Mouse (Mus musculus) forebrain, embryonic 15.5 days (tissue): Measurements from ENCODE around the gene Zbtb16. TPM values are rescaled to one million over a fixed set of nuclear protein-coding genes. Genes with fewer than 3 reads are reported as not detected.

Source experiments
- ATAC-seq: fragments of 200-750 bp; cut with Nextera tagmentation; replicated peaks from 2 replicates; pipeline ENCODE4 v1.8.0; 2017; ENCODE audit warnings: mild to moderate bottlenecking, moderate TSS enrichment, moderate library complexity
- H3K27ac ChIP-seq: fragments of 300-500 bp; sonication (generic); replicated peaks from 2 replicates; pipeline ENCODE4 v1.5.1; 2015; ENCODE audit warnings: mild to moderate bottlenecking, inconsistent platforms
- H3K27me3 ChIP-seq: fragments of 300-500 bp; sonication (generic); 2 replicates; pipeline ENCODE4 v1.6.1; 2015; ENCODE audit warnings: inconsistent platforms
- H3K36me3 ChIP-seq: fragments of 300-500 bp; sonication (generic); 2 replicates; pipeline ENCODE4 v1.6.1; 2015; ENCODE audit warnings: mild to moderate bottlenecking, inconsistent platforms
- H3K4me1 ChIP-seq: fragments of 300-500 bp; sonication (generic); 2 replicates; pipeline ENCODE4 v1.6.1; 2015; ENCODE audit warnings: inconsistent platforms
- H3K4me2 ChIP-seq: fragments of 300-500 bp; sonication (generic); replicated peaks from 2 replicates; pipeline ENCODE4 v1.6.1; 2015; ENCODE audit warnings: mild to moderate bottlenecking, inconsistent platforms
- H3K4me3 ChIP-seq: fragments of 300-500 bp; sonication (generic); 2 replicates; pipeline ENCODE4 v1.5.1; 2015; ENCODE audit warnings: mild to moderate bottlenecking, inconsistent platforms
- H3K9ac ChIP-seq: fragments of 300-500 bp; sonication (generic); replicated peaks from 2 replicates; pipeline ENCODE4 v1.6.1; 2015; ENCODE audit warnings: mild to moderate bottlenecking, inconsistent platforms
- H3K9me3 ChIP-seq: fragments of 300-500 bp; sonication (generic); 2 replicates; pipeline ENCODE4 v1.6.1; 2016; ENCODE audit warnings: inconsistent platforms
- WGBS: fragments of 180-500 bp; shearing (Covaris S2); methylation state at CpG from one replicate; pipeline ENCODE4 v1.1.7; 2015; ENCODE audit warnings: mixed read lengths; 5-methylcytosine and 5-hydroxymethylcytosine counted together
- polyA plus RNA-seq: library from polyadenylated mRNA; unstranded; fragments of >200 nt; fragmentation: Nextera tagmentation; extraction: Ambion mirVana; gene quantifications from 2 replicates; pipeline ENCODE4 v1.2.1, GENCODE M21; 2015

Zbtb16 gene
- 5.2 and 5.7 TPM in 2 replicates for polyA plus RNA-seq

GRCm38 (mm10) chr9:48835631-48836565 lies at the start of gene Zbtb16:
Zbtb16 (minus strand) TSS chr9:48836222.
- Histone ChIP-seq H3K27me3 (peaks cover 44% of the 10 kb centered on the region), H3K4me1 (peaks cover 32% of the 10 kb centered on the region), H3K4me2 (peak within 1 kb of the TSS; percentile 100), H3K27ac (peak within 1 kb of the TSS; percentile 46), H3K4me3 (peak within 1 kb of the TSS; percentile 71), H3K9me3 (no peaks in the 10 kb centered on the region), H3K36me3 (no peaks in the 10 kb centered on the region), H3K9ac (peak within 1 kb of the TSS; percentile 62)
- ATAC-seq = peak; percentile 80
- WGBS = under 1% methylated on average over 74 of the region's 78 CpGs

DNA sequence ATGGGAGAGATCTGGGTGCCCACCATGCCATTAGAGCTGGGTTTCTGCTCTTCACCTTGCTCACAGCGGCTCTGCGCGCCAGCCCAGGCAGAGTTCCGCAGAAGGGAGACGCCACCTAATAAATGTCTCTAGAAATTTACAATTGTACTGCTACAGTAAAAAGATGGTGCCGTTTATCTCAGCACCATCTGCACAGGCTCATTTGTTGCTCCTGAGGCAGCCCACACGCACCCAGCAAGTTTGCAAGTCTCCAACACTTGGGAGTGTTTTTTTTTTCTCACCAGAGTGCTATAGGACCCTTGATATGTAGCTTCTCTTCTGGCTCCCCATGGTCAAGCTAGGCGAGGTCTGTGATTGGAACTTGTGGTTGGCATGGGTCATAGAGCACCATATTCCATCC lies 36.9 kb upstream of the Zbtb16 start:
- Histone ChIP-seq H3K4me2 (no peak overlapping the region), H3K4me1 (no peaks in the 10 kb centered on the region), H3K27me3 (no peaks in the 10 kb centered on the region), H3K36me3 (no peaks in the 10 kb centered on the region), H3K4me3 (no peak overlapping the region), H3K27ac (no peak overlapping the region), H3K9ac (no peak overlapping the region), H3K9me3 (no peaks in the 10 kb centered on the region)
- no peak for ATAC-seq
- 90% methylated on average over 8 of the region's 8 CpGs for WGBS

DNA sequence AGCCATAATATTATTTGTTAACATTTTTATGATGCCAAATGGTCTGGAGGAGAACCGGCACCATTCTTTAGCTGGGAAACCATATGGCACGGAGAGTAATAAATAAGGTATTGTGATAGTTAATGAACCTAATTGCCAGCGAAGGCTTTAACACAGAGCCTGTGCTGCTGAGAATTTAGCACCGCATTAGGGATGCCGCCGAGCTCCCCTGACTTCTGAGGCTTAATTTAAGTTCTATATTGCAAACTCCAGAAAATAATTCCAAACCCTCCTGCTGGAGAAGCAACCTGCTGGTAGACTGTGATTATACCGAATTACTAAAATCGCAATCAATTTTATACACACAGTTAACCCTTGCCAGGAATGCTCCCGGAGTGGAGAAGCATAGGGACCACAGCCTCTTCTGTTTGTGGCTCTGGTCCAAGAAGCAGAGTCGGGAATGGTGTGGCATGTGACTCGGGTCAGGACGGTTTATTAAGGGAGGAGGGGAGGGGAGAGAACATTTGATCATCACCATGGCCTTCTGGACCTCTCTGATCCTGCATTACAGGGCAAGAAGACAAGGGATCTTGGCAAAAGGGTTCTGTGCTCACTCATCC lies 30.6 kb upstream of the Zbtb16 start:
- Histone ChIP-seq H3K27ac (no peak overlapping the region), H3K36me3 (no peaks in the 10 kb centered on the region), H3K9me3 (no peaks in the 10 kb centered on the region), H3K9ac (no peak overlapping the region), H3K4me1 (peaks cover 14% of the 10 kb centered on the region), H3K4me3 (no peak overlapping the region), H3K27me3 (0 out of 2 replicates have a peak, but pooled peaks cover 4% of the 10 kb centered on the region), H3K4me2 (no peak overlapping the region)
- WGBS = 20% methylated on average over 12 of the region's 12 CpGs
- no peak for ATAC-seq

- Histone ChIP-seq H3K27ac (no peak overlapping the region), H3K4me2 (no peak overlapping the region), H3K36me3 (no peaks in the 10 kb centered on the region), H3K9ac (no peak overlapping the region), H3K4me3 (no peak overlapping the region), H3K27me3 (0 out of 2 replicates have a peak, but pooled peaks cover 4% of the 10 kb centered on the region), H3K9me3 (no peaks in the 10 kb centered on the region), H3K4me1 (peaks cover 17% of the 10 kb centered on the region)
- 50% methylated on average over 9 of the region's 9 CpGs for WGBS
- no peak for ATAC-seq
Observed at GRCm38 (mm10) chr9:48865235-48865634, 29.2 kb upstream of the Zbtb16 start.

- H3K9ac ChIP-seq = no peak overlapping the region
- no peak overlapping the region for H3K4me2 ChIP-seq
- no peaks in the 10 kb centered on the region for H3K36me3 ChIP-seq
- H3K27me3 ChIP-seq = 0 out of 2 replicates have a peak, but pooled peaks cover 4% of the 10 kb centered on the region
- no peak for ATAC-seq
- 83% methylated on average over 10 of the region's 10 CpGs for WGBS
- no peaks in the 10 kb centered on the region for H3K9me3 ChIP-seq
- no peak overlapping the region for H3K27ac ChIP-seq
- H3K4me1 ChIP-seq = peaks cover 9% of the 10 kb centered on the region
- no peak overlapping the region for H3K4me3 ChIP-seq
Observed at GRCm38 (mm10) chr9:48861481-48861880, 25.5 kb upstream of the Zbtb16 start.

DNA sequence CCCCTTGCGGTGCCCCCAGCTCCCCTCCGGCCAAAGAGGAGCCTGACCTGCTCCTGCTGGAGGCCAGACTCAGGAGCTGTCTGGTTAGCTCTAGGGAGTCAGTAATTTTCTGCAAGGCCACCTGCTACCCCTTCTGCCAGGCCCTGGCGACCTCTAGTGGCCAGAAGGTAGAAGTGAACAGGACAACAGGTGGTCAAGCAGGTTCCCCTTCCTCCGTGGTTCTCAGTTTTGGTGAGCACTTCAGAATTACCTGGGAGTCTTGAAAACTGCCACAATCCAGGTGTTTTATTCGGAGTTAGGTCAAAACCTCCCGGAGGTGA lies 24.5 kb upstream of the Zbtb16 start:
- no peaks in the 10 kb centered on the region for H3K36me3 ChIP-seq
- H3K4me1 ChIP-seq = peaks cover 4% of the 10 kb centered on the region; the same call in 1 of the 2 replicates
- 0 out of 2 replicates have a peak, but pooled peaks cover under 1% of the 10 kb centered on the region for H3K27me3 ChIP-seq
- H3K4me2 ChIP-seq = no peak overlapping the region
- no peak overlapping the region for H3K9ac ChIP-seq
- no peaks in the 10 kb centered on the region for H3K9me3 ChIP-seq
- ATAC-seq = peak; percentile 61; the same call in 1 of the 2 replicates
- 4% methylated on average over 6 of the region's 6 CpGs for WGBS
- H3K4me3 ChIP-seq = no peak overlapping the region
- no peak overlapping the region for H3K27ac ChIP-seq

- H3K9me3 ChIP-seq = no peaks in the 10 kb centered on the region
- no peak overlapping the region for H3K9ac ChIP-seq
- H3K4me1 ChIP-seq = peaks cover 4% of the 10 kb centered on the region; the same call in 1 of the 2 replicates
- no peaks in the 10 kb centered on the region for H3K27me3 ChIP-seq
- 25% methylated on average over 10 of the region's 10 CpGs for WGBS
- ATAC-seq = no peak
- H3K36me3 ChIP-seq = no peaks in the 10 kb centered on the region
- H3K27ac ChIP-seq = no peak overlapping the region
- H3K4me3 ChIP-seq = no peak overlapping the region
- H3K4me2 ChIP-seq = no peak overlapping the region
Observed at GRCm38 (mm10) chr9:48859828-48860525, 24.0 kb upstream of the Zbtb16 start.

DNA sequence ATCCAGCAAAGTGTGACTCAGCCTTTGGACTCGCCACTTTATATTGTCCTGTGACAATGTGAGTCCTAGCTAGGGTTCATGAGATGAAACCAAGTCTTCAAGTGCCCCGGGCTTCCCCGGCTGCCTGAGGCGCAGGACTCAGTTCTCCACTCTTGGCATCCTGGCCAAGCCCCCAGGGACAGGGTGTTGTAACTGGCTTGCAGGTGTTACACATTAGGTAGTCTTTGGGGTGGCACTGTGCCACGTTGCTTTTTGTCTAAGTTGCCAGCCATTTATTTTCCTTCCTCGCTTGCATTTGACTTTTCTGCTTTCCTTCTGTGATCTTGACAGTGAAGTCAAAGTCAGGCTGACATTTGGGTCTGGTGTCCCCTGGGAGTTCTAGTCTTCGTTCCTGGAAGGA lies 21.9 kb upstream of the Zbtb16 start:
- H3K27me3 ChIP-seq = no peaks in the 10 kb centered on the region
- no peaks in the 10 kb centered on the region for H3K36me3 ChIP-seq
- H3K9me3 ChIP-seq = no peaks in the 10 kb centered on the region
- H3K4me1 ChIP-seq = peaks cover 4% of the 10 kb centered on the region; the same call in 1 of the 2 replicates
- no peak overlapping the region for H3K4me3 ChIP-seq
- 80% methylated on average over 7 of the region's 7 CpGs for WGBS
- no peak for ATAC-seq
- H3K27ac ChIP-seq = no peak overlapping the region
- H3K4me2 ChIP-seq = no peak overlapping the region
- H3K9ac ChIP-seq = no peak overlapping the region

GRCm38 (mm10) chr9:48856240-48856639 lies 20.2 kb upstream of the Zbtb16 start:
- Histone ChIP-seq H3K4me1 (no peaks in the 10 kb centered on the region; the same call in 1 of the 2 replicates), H3K27me3 (no peaks in the 10 kb centered on the region), H3K27ac (no peak overlapping the region), H3K36me3 (no peaks in the 10 kb centered on the region), H3K4me3 (no peak overlapping the region), H3K9ac (no peak overlapping the region), H3K4me2 (no peak overlapping the region), H3K9me3 (no peaks in the 10 kb centered on the region)
- WGBS = 78% methylated on average over 4 of the region's 4 CpGs
- no peak for ATAC-seq

DNA sequence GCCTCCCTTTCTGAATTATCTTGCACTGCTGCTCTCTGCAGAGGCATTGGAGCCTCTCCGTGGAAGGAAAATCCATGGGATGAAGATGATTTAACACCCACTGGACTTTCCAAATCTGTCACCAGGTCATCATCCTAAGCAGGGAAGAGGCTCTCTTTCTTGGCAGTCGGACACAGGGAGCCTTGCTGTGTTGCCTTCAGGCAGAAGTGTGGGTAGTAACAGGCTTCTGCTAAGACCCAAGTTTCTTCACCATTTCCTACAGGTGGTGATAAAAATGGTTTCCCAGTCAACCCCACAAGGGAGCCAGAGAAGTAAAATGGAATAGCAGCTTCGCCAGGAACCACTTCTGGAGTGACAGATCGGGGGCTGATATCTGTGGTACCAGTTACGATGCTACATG lies 13.5 kb upstream of the Zbtb16 start:
- no peak overlapping the region for H3K4me2 ChIP-seq
- no peak for ATAC-seq
- H3K27ac ChIP-seq = no peak overlapping the region
- WGBS = 91% methylated on average over 5 of the region's 5 CpGs
- H3K36me3 ChIP-seq = no peaks in the 10 kb centered on the region
- H3K9ac ChIP-seq = no peak overlapping the region
- no peaks in the 10 kb centered on the region for H3K4me1 ChIP-seq
- H3K27me3 ChIP-seq = no peaks in the 10 kb centered on the region
- H3K4me3 ChIP-seq = no peak overlapping the region
- H3K9me3 ChIP-seq = no peaks in the 10 kb centered on the region

DNA sequence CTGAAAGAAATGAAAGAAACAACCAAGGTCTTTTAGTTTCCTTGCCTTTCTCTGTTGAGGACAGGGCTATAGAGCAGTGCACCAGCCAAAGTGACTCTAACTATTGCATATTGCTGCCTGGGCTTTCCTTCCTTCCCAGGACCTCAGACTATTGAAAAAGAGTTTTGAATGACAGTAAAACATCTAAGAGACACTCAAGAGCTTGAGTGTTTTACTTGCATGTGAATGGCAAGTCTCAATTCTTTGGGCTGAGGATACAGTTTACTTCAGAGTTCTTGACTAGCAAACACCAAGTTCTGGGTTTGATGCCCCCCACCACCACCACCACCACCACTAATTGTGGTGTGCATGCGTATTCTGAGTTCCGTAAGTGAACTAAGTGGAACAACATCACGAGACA lies 3.5 kb upstream of the Zbtb16 start:
- Histone ChIP-seq H3K9me3 (no peaks in the 10 kb centered on the region), H3K36me3 (no peaks in the 10 kb centered on the region), H3K27ac (no peak overlapping the region), H3K4me1 (peaks cover 27% of the 10 kb centered on the region), H3K9ac (no peak overlapping the region), H3K4me2 (no peak overlapping the region), H3K4me3 (no peak overlapping the region), H3K27me3 (peaks cover 24% of the 10 kb centered on the region)
- 90% methylated on average over 3 of the region's 3 CpGs for WGBS
- ATAC-seq = no peak

DNA sequence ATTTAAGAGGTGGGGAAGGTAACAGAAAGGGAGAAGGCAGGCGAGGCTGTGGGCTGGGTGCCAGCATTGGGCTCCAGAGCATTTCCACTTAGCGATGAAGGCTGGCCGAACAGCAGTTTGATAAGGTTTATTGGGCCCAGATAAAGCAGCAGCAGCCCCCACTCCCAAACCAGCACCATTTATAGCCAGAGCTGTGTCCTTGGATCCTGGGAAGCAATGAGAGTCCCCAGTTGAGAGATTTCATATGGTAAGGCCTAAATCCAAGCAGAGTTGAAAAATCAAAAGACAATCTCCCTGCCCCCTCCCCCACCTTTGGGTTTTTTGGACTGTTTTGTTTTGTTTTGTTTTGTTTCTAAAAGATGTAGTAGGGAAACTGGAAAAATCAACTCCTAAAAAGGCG lies 2.3 kb upstream of the Zbtb16 start:
- Histone ChIP-seq H3K4me1 (peaks cover 32% of the 10 kb centered on the region), H3K36me3 (no peaks in the 10 kb centered on the region), H3K27ac (no peak overlapping the region), H3K9ac (no peak overlapping the region), H3K4me3 (no peak overlapping the region), H3K9me3 (no peaks in the 10 kb centered on the region), H3K4me2 (no peak overlapping the region), H3K27me3 (peaks cover 36% of the 10 kb centered on the region)
- 37% methylated on average over 4 of the region's 4 CpGs for WGBS
- ATAC-seq = no peak
